Mouse (Mus musculus) bone marrow, adult 2 months (tissue): ENCODE measurements around the gene Cbx3.

Experiments used
- CTCF ChIP-seq: fragments of 200-500 bp; IDR thresholded peaks from 2 replicates; pipeline ENCODE4 v1.5.1; 2011; ENCODE audit warnings: low read length, control low read depth; ENCODE audit not compliant: control insufficient read depth, insufficient read depth
- POLR2A ChIP-seq: fragments of 200-500 bp; IDR thresholded peaks from 2 replicates; pipeline ENCODE4 v1.6.1; 2011; ENCODE audit warnings: low read depth, mild to moderate bottlenecking, control low read depth, low read length, borderline replicate concordance; ENCODE audit not compliant: control insufficient read depth

GRCm38 (mm10) chr6:51434270-51434669, 35.9 kb upstream of the Cbx3 start:
- TF ChIP-seq POLR2A: no peak
- TF ChIP-seq CTCF: no peak
